Mouse (Mus musculus) adrenal gland, adult 2 months (tissue): Measurements from ENCODE around the gene Sdr39u1. TPM values are rescaled to one million over a fixed set of nuclear protein-coding genes. Genes with fewer than 3 reads are reported as not detected.
A peak's percentile ranks its signal among the peaks of the same experiment; 100 is the strongest.

Experiments
- DNase-seq: peaks from one replicate; pipeline ENCODE4 v3.0.0; 2021
- polyA plus RNA-seq: library from polyadenylated mRNA; depleted of rRNA; stranded (reverse); fragments of >200 nt; gene quantifications from 2 replicates; pipeline ENCODE4 v1.2.3, GENCODE M21; 2012; rRNA removed
- total RNA-seq, 2 experiments: library from RNA; stranded (reverse); gene quantifications; 2 replicates each; pipeline ENCODE4 v1.2.3; 2021

Sdr39u1 gene
- total and polyA plus RNA-seq, 3 experiments = 45.9 to 92.5 (median 81.0) TPM

DNA sequence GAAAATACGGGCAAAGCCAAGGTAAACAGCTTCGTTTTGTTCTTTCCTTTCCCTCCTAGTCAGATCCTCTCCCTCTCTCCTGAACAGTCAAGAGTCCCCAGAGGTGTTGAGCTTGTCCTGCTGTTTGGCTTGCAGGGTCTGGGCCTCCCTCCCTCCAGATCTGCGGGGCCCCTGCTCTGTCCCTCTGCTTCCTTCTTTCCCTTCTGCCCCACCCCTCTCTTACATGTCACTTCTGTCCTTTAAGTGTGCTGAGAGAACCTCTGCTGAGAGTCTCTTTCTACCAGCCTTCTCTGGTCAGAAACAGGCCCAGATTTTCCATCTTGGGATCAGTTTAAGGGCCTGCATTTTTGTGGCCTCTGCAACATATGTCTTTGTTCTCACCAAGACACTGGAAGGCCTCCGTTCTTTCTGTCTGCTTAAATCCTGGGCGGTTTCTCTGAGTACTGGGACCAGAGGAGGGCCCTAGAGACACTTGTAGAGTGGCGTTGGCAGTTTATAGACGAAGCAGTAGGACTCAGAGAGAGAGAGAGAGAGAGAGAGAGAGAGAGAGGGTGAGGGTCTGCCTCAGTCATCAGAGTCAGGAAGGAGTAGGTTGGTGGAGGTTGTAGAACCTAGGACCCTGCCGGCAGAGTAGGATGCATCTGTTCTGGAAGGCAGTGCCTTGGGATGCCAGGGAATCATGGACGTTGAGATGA lies 45.5 kb downstream of the Sdr39u1 start:
- peak; percentile 20 for DNase-seq

DNA sequence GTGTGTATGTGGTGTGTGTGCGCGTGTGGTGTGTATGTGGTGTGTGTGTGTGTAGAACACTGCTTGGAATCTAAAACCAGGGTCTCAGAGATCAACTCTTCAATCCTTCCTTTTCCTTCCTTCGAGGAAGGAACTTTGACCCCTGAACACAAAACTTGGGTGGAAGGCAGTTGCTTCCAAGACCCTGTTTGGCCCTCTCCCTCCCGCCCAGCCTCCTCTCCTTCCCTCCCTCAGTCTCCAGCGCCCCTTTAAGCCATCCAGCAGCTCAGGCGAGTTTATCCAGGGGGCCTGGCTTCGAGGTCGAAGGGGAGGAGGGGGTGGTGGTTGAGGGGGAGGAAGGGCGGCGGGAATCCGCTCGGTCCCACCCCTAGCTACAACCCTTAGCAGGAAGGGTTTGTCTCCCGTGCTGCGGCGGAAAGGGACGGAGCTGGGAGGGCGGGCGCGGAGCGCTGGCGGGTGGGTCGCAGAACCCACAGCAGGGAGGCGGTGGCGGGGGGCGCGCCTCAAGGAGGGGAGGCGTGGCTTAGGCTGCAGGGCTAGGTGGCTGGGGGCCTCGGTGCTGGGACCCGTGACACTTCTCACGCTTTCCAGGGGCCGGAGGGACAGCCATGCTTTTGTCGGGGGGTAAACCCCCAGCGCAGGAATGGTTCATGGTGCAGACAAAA lies 46.3 kb downstream of the Sdr39u1 start, which contains the start of gene Nynrin:
TSS of gene Nynrin (plus strand) at position 390 of the 665 bp plus-strand sequence.
- DNase-seq = peak; percentile 69

DNA sequence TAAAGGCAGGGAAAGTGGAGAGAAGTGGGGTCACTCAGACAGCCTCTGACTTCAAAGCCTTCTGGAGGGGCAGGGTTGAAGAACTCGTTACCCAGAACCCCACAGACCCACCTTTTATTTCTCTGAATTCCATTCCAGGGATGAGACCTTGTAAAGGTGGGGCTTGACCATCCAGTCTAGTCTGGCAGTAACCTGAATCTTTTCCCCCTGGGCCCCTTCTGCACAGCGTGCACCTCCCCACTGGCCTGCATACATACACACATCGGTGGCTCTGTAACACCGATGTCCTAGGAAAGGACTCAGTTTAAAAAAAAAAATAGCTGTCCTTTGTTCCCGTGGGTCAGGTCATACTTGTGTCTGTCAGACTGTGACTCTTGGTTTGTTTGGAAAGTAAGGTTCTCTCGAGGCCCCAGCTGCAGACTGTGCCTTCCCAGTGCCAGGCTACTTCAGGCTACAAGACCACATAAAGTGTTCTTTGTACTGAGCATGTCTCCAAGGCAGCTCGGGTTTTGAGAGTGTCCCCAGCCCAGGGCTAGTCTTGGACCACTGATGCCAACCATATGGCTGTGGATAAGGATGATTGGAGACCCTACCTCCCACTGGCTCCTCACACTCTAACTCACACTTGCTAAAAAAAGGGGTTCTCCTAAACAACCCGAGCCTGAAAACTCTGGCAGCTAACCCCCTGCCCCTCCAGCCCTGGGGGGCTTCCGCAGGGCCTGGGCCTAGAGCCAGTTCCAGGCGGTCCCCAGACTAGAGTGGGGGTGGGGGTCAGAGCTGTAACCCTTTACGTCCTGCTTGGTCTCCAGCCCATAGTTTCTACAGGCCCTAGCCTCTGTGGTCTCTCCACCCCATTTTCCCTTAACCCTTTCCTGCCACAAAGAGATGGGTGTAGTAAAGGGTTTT lies 47.2 kb downstream of the Sdr39u1 start:
- DNase-seq = no peak

DNA sequence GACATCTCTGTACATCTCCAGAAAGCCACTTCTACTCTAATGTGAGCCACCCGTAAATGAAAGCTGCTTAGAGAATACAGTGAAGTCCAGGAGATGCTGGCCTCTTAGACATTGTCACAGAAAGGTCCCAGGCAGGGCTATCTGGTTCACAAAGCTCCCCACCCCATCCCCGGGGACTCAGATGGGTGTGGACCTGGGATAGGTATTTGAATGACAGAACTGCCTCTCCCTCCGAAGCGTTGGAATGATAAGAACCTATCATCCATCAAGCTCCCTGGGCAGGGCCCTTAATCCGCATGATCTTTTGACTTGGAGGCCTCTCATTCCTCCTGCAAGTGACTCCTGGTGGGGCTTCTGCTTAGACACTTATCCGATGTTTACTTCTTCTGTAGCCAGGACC lies 49.2 kb downstream of the Sdr39u1 start:
- no peak for DNase-seq

Other genes starting within 250 kb of the Sdr39u1 start
- 10 to 100 TPM; 57.9 to 58.2 TPM for gene Mdp1, start 239.8 kb downstream of the Sdr39u1 start, total RNA-seq
- gene Mdp1, start 239.8 kb downstream of the Sdr39u1 start, polyA plus RNA-seq = 13.8 and 17.9 TPM in 2 replicates
- 10 to 100 TPM; 23.1 to 28.5 TPM for gene Gmpr2, start 228.4 kb downstream of the Sdr39u1 start, total RNA-seq
- 10.0 and 12.4 TPM in 2 replicates for gene Gmpr2, start 228.4 kb downstream of the Sdr39u1 start, polyA plus RNA-seq
- 100 to 1,000 TPM; 352 to 392 TPM for gene Nedd8, start 228.2 kb downstream of the Sdr39u1 start, total RNA-seq
- 214 and 281 TPM in 2 replicates for gene Nedd8, start 228.2 kb downstream of the Sdr39u1 start, polyA plus RNA-seq
- 10 to 100 TPM; 29.6 to 35.8 TPM for gene Tinf2, start 218.5 kb downstream of the Sdr39u1 start, total RNA-seq
- 10.2 and 11.9 TPM in 2 replicates for gene Tinf2, start 218.5 kb downstream of the Sdr39u1 start, polyA plus RNA-seq
- gene Tgm1, start 186.4 kb downstream of the Sdr39u1 start, total RNA-seq = under 1 TPM; 0.23 to 0.45 TPM
- 0.27 and 0.28 TPM in 2 replicates for gene Tgm1, start 186.4 kb downstream of the Sdr39u1 start, polyA plus RNA-seq
- 10 to 100 TPM; 20.2 to 20.4 TPM for gene Rabggta, start 178.0 kb downstream of the Sdr39u1 start, total RNA-seq
- gene Rabggta, start 178.0 kb downstream of the Sdr39u1 start, polyA plus RNA-seq = 39.5 and 44.7 TPM in 2 replicates
- gene Dhrs1, start 154.6 kb downstream of the Sdr39u1 start, total RNA-seq = 10 to 100 TPM; 70.7 to 93.5 TPM
- 49.6 and 68.1 TPM in 2 replicates for gene Dhrs1, start 154.6 kb downstream of the Sdr39u1 start, polyA plus RNA-seq
- gene Nop9, start 154.6 kb downstream of the Sdr39u1 start, total RNA-seq = 10 to 100 TPM; 17.6 to 17.7 TPM
- 9.2 and 9.9 TPM in 2 replicates for gene Nop9, start 154.6 kb downstream of the Sdr39u1 start, polyA plus RNA-seq
- gene Cideb, start 141.8 kb downstream of the Sdr39u1 start, total RNA-seq = 1 to 10 TPM; 1.2 to 1.7 TPM
- gene Cideb, start 141.8 kb downstream of the Sdr39u1 start, polyA plus RNA-seq = 0.70 and 0.74 TPM in 2 replicates
- under 1 TPM in 1 of 2 experiments, not detected in 1; 0.14 TPM for gene Ltb4r2, start 138.9 kb downstream of the Sdr39u1 start, total RNA-seq
- gene Ltb4r2, start 138.9 kb downstream of the Sdr39u1 start, polyA plus RNA-seq = 0.39 TPM in 1 of 2 replicates, not detected in the other
- under 1 TPM in 1 of 2 experiments, not detected in 1; 0.76 TPM for gene Ltb4r1, start 134.3 kb downstream of the Sdr39u1 start, total RNA-seq
- gene Ltb4r1, start 134.3 kb downstream of the Sdr39u1 start, polyA plus RNA-seq = 1.4 and 1.7 TPM in 2 replicates
- 10 to 100 TPM in 1 of 2 experiments, 1 to 10 TPM in 1; 9.8 to 12.5 TPM for gene Adcy4, start 116.2 kb downstream of the Sdr39u1 start, total RNA-seq
- 17.1 and 21.0 TPM in 2 replicates for gene Adcy4, start 116.2 kb downstream of the Sdr39u1 start, polyA plus RNA-seq
- 1 to 10 TPM; 3.3 to 3.7 TPM for gene Ripk3, start 111.4 kb downstream of the Sdr39u1 start, total RNA-seq
- 6.2 and 6.4 TPM in 2 replicates for gene Ripk3, start 111.4 kb downstream of the Sdr39u1 start, polyA plus RNA-seq
- 10 to 100 TPM; 17.9 to 21.9 TPM for gene Nfatc4, start 77.1 kb downstream of the Sdr39u1 start, total RNA-seq
- 50.5 and 58.1 TPM in 2 replicates for gene Nfatc4, start 77.1 kb downstream of the Sdr39u1 start, polyA plus RNA-seq
- 10 to 100 TPM in 1 of 2 experiments, 1 to 10 TPM in 1; 7.2 to 16.1 TPM for gene Nynrin, start 46.3 kb downstream of the Sdr39u1 start, total RNA-seq
- 5.1 and 5.3 TPM in 2 replicates for gene Nynrin, start 46.3 kb downstream of the Sdr39u1 start, polyA plus RNA-seq
- gene Cbln3, start 15.9 kb downstream of the Sdr39u1 start, total RNA-seq = under 1 TPM in 1 of 2 experiments, not detected in 1; 0.20 TPM
- gene Cbln3, start 15.9 kb downstream of the Sdr39u1 start, polyA plus RNA-seq = 0.03 and 0.25 TPM in 2 replicates
- 10 to 100 TPM; 12.3 to 18.2 TPM for gene Khnyn, start 15.3 kb downstream of the Sdr39u1 start, total RNA-seq
- 13.0 and 14.6 TPM in 2 replicates for gene Khnyn, start 15.3 kb downstream of the Sdr39u1 start, polyA plus RNA-seq
- gene Cma1, start 44.4 kb upstream of the Sdr39u1 start, total RNA-seq = 1 to 10 TPM; 2.3 TPM
- 0.85 and 1.1 TPM in 2 replicates for gene Cma1, start 44.4 kb upstream of the Sdr39u1 start, polyA plus RNA-seq
- gene Cma2, start 50.7 kb upstream of the Sdr39u1 start, total RNA-seq = under 1 TPM in 1 of 2 experiments, not detected in 1; 0.35 TPM
- gene Cma2, start 50.7 kb upstream of the Sdr39u1 start, polyA plus RNA-seq = not detected in 2 replicates
- not detected for gene Mcpt1, start 117.7 kb upstream of the Sdr39u1 start, total RNA-seq
- gene Mcpt1, start 117.7 kb upstream of the Sdr39u1 start, polyA plus RNA-seq = not detected in 2 replicates
- not detected for gene Mcpt9, start 130.2 kb upstream of the Sdr39u1 start, total RNA-seq
- not detected in 2 replicates for gene Mcpt9, start 130.2 kb upstream of the Sdr39u1 start, polyA plus RNA-seq
- gene Mcpt2, start 141.7 kb upstream of the Sdr39u1 start, total RNA-seq = not detected
- gene Mcpt2, start 141.7 kb upstream of the Sdr39u1 start, polyA plus RNA-seq = 0.09 TPM in 1 of 2 replicates, not detected in the other
- gene Mcpt4, start 162.0 kb upstream of the Sdr39u1 start, total RNA-seq = 1 to 10 TPM; 1.1 to 1.6 TPM
- gene Mcpt4, start 162.0 kb upstream of the Sdr39u1 start, polyA plus RNA-seq = 1.00 and 1.3 TPM in 2 replicates
- gene Mcpt8, start 185.0 kb upstream of the Sdr39u1 start, total RNA-seq = not detected
- gene Mcpt8, start 185.0 kb upstream of the Sdr39u1 start, polyA plus RNA-seq = not detected in 2 replicates
- not detected for gene Ctsg, start 202.3 kb upstream of the Sdr39u1 start, total RNA-seq
- gene Ctsg, start 202.3 kb upstream of the Sdr39u1 start, polyA plus RNA-seq = not detected in 2 replicates
- gene Gzme, start 220.3 kb upstream of the Sdr39u1 start, total RNA-seq = not detected
- not detected in 2 replicates for gene Gzme, start 220.3 kb upstream of the Sdr39u1 start, polyA plus RNA-seq
- gene Gzmd, start 232.3 kb upstream of the Sdr39u1 start, total RNA-seq = not detected
- gene Gzmd, start 232.3 kb upstream of the Sdr39u1 start, polyA plus RNA-seq = not detected in 2 replicates